Mouse (Mus musculus) gastrocnemius, adult 8-10 months (tissue): ENCODE results near the gene Gm7544. TPM values are rescaled to one million over a fixed set of nuclear protein-coding genes. Genes with fewer than 3 reads are reported as not detected.
"Not testable (repeated sequence)": the region's sequence is repeated elsewhere in the genome, so short reads cannot be mapped to it uniquely, and the experiment has no call there.

Experiments used
- DNase-seq, 2 experiments: peaks; one replicate each; pipeline ENCODE4 v3.0.0; 2022; ENCODE audit warnings: low spot score in 2 of 2
- total RNA-seq, 4 experiments: library from RNA; stranded (reverse); gene quantifications; 2 replicates each; pipeline ENCODE4 v1.2.4; 2022

Gm7544 gene
- not detected for total RNA-seq

DNA sequence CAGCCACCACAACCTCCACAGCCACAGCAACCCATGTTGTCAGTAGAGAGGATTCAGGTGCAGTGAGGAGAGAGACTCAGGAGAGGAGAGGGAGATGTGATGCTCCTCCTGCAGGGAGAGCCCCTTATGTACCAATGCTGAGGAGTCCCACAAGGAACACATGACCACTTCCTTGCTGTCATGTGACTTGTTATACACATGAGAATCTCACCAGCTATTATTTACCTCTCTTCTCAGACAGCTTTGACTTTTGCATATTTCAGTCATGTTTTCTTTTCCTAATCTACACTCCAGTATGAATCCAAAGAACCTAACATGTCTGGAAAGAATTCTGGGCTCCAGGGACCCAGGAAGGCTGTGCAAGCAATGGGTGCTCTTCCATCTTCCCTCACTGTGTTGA is at the start of gene Gm7544:
Gene Gm7544 (minus strand): TSS at position 101 of the 400 bp plus-strand sequence.
- DNase-seq = not testable (repeated sequence)

DNA sequence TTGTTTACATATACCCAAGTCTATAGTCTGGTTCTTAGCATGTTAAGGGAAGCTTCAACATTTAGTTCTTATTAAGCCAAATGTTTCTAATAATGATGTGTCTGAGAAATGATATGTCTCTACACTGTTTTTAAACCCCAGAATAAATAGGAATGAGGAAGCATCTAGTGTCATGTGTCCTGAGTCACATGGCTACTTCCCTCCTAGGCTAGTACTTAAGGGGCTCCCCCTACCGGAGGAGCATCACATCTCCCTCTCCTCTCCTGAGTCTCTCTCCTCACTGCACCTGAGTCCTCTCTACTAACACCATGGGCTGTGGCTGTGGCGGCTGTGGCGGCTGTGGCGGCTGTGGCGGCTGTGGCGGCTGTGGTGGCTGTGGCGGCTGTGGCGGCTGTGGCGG is 44.5 kb upstream of the Gm7544 start, which contains the start of gene Gm47959:
Gene Gm47959 (plus strand): TSS at position 243 of the 400 bp plus-strand sequence.
- not testable (repeated sequence) for DNase-seq

DNA sequence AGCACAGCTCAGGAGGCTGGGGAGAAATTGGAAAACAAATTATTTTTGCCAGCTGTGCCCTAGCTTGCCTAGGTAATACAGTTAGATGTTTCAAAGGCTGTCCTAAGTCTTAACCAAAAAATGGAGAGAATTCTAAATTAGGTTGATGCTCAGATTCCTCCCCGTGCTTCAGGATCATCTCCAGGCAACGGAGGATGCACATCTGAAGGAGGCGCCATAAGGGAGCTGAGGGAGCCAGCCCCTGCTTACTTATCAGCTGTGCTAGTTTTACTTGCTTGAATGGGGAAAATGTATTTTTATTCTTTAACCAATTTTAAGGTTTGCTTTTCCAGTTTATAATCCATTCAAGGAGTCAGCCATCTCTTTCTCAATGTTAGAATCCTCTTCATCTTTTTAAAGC is 38.1 kb upstream of the Gm7544 start:
- DNase-seq = no peak

DNA sequence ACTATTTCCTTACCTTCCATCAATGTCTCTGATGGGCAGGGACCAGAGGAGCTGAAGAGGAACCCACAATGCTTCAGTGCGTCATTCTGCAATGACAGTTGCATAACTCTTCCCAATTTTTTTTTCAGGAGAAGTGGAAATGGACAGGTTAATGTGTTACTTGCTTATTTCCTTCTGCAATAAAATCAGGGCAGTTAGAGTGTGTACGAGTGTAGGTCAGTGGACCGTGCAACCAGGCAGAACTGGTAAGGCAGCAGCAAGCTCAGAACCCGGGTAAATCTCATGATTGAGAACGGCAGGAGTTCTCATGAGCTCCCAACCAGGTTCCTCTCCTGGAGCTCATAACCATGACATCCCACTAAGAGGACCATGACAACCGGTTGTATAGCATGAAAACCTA is 36.3 kb upstream of the Gm7544 start:
- DNase-seq = no peak

DNA sequence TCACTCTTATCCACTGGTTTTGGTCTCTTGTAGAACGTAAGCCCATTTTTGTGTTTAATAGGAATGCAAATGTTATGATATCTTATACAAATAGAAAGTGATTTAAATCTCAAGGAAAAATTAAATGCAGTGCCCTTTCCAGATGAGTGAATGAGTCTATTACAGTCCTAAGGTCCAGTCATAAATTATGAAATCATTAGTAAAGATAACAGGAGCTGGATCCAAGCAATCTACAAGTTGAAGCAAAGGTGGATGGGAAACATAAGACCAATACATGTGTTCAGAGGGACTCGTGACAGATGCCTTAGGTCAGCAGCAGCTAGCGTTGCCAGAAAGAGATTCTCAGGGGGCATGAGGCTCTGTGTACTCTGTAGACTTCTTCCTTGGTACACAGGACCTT is 35.8 kb upstream of the Gm7544 start:
- DNase-seq = no peak

DNA sequence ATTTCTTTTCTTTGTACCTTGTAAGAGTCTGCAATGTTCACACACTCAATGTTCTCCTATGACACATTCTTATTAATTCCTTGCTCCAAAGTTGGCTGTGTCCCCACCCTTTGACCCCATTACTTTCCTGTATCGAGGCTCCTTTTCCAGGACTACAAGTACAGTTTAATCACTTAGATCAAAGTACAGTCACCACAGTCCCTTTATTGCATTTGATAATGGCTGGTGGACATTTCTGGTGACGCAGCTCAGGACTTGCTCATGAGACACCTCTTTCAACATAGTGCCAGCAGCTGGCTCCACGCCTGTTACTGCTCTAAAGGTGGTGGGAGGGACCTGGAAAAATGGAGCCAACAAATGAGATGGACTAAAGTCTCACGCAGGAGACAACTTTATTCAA is 35.2 kb upstream of the Gm7544 start:
- DNase-seq = no peak

DNA sequence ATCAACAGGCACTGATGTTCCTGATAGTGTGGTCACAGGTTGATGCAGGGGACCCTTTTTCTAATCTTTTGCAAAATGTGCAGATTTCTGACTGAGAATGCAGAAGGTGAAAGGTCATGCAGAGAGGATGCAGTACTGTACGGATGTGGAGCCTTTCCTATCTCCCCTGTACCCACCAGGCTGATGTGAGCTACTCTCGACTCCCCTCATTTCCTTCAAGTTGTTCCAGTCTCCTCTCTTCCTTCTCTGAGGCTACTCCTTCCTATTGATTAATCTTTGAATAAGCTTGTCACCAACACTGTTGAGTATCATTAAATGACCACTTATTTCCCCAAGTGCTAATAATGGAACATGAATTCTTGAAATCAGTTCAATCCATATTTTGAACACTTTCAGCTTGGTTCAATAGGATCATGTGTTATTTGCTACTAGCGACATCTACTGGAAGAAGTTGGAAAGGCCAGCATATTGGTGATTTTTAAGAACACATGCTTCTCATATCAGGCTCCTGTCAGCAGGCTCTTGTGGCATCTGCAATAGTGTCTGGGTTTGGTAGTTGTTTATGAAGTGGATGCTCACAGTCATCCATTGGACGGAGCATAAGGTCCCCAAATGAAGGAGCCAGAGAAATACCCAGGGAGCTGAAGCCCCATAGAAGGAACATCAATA is 31.9 kb upstream of the Gm7544 start:
- no peak for DNase-seq

DNA sequence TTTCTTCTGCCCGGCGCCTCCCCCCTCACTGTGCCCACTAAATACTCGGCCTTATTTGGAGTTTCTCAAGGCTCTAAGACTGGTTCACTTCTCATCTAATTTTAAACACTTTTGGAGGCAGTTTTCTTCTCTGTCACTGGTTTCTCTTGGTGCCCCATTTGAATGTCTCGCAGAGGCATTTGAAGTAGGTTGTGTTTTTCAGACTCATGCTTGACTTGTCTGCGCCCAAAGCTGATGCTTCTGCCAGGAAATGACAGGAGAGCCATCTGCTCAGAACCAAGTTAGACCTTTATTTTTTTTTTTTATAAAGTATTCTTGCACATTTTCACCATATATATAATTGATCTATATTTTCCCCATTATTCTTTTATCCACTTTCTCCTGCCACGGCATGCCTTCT is 30.9 kb upstream of the Gm7544 start:
- no peak for DNase-seq

DNA sequence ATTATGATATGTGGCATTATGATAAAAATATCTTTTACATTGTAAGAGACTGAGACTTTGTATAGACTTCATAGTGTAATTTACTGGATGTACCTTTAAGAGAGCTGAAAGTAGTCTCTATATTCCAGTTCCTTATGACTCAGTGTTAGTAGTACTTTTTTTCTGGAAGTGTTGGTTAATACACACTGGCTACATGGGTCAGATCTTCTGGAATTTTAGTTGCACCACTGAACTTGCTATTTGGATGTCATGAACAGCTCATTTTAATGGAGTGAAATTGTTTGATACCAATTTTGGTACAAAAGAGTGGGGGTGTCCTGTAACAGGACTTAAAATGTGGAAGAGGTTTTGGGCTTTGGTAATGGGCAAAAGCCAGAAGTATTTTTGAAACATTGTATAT is 22.0 kb upstream of the Gm7544 start:
- no peak for DNase-seq

DNA sequence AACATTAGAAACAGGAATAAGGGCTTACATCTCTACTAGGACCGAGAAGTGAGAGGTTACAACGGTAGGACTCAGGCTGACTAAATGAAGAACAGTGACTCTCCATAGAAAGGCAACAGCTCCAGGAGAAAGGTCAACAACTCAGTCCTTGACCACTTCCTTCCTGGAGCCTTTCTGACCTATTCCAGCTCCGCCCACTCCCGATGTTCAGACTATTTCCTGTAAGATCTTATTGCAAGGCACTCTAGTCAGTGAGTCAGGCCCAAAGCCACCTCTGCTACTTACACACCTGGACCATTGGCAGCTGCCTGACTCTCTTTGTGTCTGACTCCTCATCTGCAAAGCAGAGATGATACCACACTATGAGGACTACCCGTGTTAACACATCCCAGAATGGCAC is 19.9 kb upstream of the Gm7544 start:
- DNase-seq = no peak

DNA sequence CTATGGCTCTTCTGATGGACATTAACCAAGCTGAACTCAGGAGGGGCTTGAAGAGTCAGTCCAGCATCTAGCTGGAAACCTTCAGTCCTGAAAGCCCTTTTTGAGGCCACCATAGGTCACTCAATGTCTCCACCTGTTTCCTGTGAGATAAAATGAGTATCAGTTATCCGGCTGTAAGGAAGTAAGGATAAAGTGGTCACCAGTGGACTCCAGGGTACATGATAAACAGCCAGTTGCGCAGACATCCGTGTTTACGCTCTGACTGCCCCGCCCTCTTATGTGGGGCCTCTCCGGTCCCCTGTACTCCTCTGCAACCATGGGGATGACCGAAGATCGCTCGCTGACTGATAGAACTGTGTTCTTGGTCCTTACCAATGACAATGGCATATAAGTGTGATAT is 18.5 kb upstream of the Gm7544 start:
- DNase-seq = no peak

DNA sequence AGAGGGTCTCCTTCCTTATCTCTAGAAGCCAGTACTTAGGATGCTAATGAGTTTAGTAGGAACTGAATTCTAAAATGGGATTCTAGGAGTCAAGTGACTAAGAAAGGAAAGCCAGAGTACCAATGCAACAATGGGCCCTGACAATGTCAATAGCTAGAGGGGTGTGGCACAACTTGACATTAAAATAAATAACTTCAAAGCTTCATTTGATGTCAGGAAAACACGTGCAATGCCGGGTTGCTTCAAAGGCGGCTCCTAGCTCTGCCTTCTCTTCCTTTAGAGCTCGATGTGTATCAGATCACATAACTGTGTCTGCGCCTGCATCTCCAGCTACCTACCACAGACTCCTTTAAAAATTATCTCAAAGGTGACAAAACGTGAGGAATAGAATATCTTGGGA is 18.1 kb upstream of the Gm7544 start:
- no peak for DNase-seq

DNA sequence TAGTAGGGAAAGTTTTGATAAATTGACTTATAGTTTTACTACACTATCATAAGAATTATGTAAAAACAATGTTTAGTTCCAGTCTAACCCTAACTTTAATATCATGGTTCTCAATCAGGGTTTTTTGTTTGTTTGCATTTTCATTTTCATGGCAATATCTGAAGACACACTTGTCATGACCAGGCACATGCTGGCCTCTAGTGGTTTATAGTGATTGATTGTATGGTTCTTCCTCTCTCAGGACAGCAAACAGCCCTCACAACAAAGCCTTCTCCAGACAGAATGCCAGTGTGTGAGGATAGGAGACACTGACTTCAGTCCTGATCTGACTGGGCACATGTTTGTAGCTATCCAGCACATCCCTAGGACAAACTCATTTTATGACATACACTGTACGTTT is 17.4 kb upstream of the Gm7544 start:
- DNase-seq = no peak

DNA sequence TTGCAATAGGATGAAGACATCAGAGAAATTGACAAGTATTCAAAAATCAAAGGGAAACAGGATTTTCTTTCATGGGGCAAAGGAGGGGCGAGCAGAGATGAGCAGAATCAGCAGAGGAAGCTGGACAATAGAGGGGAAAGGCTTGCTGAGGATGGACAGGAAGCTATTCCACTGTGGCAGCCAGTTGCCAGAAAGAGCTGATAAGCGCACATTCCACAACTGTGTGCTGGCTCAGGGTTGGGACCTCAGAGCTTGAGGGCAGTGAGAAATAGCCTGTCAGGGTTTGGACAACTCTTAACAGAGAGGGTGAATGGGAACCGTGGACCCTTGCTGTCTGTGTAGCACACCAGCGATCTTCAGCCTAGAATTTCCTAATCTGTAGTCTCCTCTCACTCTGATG is 16.2 kb upstream of the Gm7544 start:
- no peak for DNase-seq

DNA sequence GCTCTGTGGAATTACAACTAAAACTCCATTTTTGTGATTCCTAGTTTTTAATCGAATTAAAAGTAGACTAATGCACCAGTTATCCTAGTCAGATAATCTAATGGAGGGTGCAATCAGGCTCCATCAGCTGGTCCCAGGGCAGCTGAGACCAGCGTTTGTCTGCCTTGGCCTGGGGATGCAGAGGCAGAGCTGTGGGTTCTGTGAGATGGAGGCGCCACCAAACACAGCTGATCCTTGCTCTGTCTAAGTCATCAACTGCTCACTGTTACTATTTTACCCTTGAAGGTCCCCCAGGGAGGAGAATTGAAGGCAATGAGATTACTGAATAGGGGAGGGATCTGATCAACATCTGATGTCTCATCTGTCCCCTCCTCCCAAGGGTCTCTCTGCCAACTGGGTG is 10.6 kb upstream of the Gm7544 start:
- DNase-seq = no peak

DNA sequence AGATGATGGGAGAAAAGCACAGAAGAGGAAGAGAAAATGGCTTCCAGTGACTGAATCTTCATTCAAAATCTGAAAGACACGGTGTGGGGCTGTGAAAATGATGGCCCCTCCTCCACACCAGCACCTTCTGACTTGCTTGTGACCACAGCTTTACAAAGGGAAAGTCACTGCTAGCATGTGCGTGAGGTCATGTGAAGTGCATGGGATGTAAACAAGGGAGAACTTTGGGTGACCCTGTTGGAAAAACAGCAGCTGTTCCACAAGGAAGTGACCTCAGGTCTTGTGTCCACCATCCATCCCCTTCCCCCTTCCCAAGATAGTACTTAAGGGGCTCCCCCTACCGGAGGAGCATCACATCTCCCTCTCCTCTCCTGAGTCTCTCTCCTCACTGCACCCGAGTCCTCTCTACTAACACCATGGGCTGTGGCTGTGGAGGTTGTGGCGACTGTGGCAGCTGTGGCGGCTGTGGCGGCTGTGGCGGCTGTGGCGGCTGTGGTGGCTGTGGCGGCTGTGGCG is 4.1 kb upstream of the Gm7544 start, which contains the start of gene Gm47955:
Gene Gm47955 (plus strand): TSS at position 417 of the 516 bp plus-strand sequence.
- no peak for DNase-seq

DNA sequence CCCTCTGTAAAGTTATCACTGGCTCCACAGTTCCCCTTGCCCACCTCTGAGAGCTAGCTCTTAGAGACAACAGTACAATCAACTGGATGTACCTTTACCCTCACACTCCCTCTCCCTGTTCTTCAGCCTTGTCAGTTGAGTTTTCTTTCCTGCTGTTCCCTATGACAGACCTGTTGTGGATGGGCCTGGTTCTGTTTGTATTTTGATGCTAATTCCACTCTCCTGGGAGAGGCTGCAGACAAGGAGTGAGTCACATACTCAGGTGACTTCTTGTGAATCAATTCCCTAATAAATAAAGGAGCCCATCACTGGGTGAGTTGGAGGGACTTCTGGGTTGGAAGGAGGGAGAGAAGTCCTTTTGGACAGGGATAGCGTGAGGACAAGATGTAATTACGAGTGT is 7.2 kb downstream of the Gm7544 start:
- no peak for DNase-seq

DNA sequence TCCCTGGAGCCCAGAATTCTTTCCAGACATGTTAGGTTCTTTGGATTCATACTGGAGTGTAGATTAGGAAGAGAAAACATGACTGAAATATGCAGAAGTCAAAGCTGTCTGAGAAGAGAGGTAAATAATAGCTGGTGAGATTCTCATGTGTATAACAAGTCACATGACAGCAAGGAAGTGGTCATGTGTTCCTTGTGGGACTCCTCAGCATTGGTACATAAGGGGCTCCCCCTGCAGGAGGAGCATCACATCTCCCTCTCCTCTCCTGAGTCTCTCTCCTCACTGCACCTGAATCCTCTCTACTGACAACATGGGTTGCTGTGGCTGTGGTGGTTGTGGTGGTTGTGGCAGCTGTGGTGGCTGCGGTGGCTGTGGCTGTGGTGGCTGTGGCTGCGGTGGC is 9.8 kb downstream of the Gm7544 start:
- not testable (repeated sequence) for DNase-seq

DNA sequence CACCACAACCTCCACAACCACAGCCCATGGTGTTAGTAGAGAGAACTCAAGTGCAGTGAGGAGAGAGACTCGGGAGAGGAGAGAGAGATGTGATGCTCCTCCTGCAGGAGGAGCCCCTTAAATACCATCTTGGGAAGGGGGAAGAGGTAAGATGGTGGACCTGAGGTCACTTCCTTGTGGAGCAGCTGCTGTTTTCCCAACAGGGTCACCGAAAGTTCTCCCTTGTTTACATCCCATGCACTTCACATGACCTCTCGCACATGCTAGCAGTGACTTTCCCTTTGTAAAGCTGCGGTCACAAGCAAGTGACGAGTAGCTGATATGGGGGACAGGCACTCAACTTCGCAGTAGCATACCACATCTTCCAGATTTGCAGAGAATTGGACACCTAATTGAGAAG is 12.5 kb downstream of the Gm7544 start, which contains the start of gene A030003K21Rik:
Gene A030003K21Rik (minus strand): TSS at position 94 of the 400 bp plus-strand sequence.
- not testable (repeated sequence) for DNase-seq

DNA sequence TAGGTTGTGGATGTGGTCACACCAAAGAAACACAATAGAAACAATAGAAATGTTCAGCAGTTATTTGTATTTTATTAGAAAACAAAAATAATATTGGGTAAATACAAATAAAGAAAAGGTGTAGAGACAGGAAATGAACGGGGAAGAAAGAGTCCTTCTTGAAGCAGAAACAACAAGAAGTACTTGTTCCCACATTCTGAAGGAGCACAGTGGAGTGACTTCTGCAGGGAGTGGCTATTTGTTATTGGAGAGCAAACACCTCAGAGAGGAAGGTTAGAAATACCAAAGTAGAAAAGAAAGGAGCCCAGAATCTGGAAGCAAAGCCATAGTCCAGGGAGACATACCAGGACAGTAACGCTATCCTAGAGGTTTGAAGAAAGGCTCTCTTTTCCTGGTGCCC is 13.3 kb downstream of the Gm7544 start:
- not testable (repeated sequence) for DNase-seq

DNA sequence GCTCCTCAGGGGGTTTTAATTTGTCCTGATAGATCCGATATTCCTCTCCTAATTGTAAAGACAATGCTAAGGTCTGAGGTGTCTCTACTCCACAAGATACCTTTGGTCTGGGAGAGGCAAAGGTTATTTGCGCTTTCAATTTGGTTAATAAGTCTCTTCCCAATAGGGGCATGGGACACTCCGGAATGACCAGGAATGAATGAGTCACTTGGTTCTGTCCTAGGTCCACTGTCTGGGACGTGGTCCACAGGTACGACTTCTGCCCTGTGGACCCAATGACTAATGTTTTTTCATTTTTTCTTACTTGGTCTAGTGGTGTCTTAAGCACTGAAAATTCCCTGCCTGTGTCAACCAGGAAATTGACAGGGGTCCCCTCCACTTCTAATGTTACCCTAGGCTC is 17.1 kb downstream of the Gm7544 start:
- DNase-seq = no peak

DNA sequence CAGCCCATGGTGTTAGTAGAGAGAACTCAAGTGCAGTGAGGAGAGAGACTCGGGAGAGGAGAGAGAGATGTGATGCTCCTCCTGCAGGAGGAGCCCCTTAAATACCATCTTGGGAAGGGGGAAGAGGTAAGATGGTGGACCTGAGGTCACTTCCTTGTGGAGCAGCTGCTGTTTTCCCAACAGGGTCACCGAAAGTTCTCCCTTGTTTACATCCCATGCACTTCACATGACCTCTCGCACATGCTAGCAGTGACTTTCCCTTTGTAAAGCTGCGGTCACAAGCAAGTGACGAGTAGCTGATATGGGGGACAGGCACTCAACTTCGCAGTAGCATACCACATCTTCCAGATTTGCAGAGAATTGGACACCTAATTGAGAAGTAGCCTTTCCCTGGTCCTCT is 24.5 kb downstream of the Gm7544 start, which contains the start of gene Gm6217:
Gene Gm6217 (minus strand): TSS at position 74 of the 400 bp plus-strand sequence.
- not testable (repeated sequence) for DNase-seq

DNA sequence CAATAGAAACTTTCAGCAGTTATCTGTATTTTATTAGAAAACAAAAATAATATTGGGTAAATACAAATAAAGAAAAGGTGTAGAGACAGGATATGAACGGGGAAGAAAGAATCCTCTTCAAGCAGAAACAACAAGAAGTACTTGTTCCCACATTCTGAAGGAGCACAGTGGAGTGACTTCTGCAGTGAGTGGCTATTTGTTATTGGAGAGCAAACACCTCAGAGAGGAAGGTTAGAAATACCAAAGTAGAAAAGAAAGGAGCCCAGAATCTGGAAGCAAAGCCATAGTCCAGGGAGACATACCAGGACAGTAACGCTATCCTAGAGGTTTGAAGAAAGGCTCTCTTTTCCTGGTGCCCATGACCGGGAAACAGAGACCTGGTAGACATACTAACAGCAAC is 25.3 kb downstream of the Gm7544 start:
- not testable (repeated sequence) for DNase-seq
